Mouse (Mus musculus) frontal cortex, postnatal 14 days (tissue): ENCODE measurements at regions not wholly inside any gene's neighbourhood (a gene's known extent, or its start where the extent isn't known, plus 50 kb on each side); places are given as distances from the start of the nearest gene placed in this dataset.

Experiments used
- DNase-seq, 2 experiments: peaks; one replicate each; pipeline ENCODE4 v3.0.0; 2022; ENCODE audit warnings: low spot score in 2 of 2

DNA sequence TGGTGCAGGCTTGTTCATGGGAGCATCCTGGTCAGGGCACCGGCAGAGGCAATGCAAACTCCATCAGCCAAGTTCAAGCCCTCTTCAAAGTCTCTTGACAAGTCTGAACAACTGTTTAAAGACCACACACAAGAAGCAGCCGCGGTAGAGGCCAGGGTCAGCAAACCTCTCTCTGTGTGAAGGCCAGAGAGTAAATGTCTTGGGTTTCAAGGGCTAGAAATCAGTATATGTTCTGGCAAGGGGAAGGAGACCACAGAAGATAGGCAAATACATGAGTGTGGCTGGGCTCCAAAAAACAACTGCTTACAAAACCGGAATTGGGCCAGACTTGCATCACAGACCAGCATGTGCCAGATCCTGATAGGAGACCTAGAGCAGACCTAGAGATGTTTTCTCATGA lies 203.0 kb downstream of the Sptssa start:
- no peak for DNase-seq

DNA sequence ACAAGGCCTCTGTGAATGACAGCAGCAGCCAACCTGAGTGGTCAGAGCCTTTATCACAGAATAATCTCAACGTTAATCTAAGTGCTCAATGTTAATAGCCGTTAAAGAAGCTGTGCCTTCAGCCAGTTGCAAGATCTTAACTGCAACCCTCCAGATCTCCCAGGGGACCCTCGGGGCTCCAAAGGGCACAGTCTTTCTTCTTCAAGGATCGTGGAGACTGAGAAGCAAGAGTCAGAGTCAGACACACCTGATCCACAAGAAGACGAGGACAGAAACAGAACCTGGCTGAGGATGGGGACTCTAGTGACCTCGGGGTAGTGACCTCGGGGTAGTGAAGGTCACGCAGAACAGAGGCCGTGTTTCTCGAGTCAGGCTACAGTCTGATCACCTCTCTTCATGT lies 206.0 kb downstream of the Sptssa start:
- no peak for DNase-seq

DNA sequence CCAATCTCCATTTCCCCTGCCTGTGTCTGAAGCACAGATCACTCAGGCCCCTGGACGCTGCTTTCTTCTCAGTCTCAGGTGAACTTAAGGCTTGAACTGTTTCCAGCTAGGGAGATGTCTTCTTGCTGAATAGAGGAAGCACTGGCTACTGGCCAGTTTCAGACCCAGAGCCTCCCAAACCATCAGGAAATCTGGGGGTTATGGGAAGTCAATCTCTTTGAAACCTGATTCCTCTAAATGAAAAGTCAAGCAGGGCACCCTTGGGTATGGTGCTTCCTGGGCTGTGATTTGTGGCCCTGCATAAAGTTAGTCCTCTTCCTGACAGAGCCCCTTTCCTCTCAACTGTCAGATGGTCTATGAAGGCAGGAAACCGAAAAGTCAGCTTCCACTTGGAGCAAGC lies 208.2 kb downstream of the Sptssa start:
- no peak for DNase-seq

DNA sequence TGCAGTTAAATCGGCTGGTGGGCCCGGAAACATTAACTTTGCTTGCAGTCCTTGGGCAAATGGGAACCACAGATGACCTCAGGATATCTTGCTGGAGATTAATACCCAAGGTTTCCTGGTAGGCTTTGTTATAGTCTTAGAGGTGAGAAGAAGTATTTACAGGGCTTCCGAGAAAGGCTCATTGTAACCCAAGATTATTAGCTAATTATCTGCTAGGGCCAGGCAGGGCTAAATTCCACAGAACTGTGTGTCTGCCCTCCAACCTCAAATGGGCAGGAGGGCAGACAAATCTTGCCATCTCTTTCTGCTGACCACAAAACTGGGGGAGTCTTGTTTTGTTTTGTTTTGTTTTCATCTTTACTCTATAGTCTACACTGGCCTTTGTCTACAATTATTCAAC lies 209.0 kb downstream of the Sptssa start:
- DNase-seq = no peak

DNA sequence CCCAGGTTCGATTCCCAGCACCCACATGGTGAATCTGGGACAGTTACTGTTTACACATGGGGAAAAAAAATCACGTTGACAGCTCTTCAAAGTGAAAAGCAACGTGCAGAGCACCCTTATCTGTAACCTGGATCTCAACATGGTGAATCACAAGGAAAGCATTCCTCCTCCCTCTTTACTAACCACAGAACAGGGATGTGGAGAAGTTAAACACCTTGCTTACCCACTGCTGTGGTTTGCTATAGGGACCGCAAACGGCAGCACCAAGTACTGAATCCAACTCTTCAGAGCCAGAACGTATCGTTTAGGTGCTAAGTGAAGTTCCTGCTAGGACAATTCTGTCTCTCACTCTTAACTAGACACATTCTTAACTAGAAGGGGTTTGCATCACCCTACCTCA lies 210.0 kb downstream of the Sptssa start:
- DNase-seq = no peak

DNA sequence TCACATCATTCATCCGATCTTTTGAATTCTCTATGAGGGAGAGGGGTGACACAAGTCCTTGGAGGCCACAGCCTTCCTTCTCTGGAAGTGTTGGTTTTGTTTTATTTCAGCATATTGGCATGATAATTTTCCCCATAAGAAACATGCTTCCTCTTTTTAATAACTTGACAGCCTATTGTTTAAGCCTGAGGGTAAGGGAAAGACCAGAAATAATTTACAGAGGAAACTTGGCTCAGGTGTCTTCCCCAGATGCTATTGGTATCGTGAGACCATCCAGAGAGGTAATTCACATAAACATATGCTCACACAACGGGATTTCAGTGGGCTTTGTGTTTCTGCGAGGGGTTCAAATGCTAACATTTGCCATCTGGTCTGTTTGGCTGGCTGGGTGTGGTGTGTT lies 212.0 kb downstream of the Sptssa start:
- no peak for DNase-seq

DNA sequence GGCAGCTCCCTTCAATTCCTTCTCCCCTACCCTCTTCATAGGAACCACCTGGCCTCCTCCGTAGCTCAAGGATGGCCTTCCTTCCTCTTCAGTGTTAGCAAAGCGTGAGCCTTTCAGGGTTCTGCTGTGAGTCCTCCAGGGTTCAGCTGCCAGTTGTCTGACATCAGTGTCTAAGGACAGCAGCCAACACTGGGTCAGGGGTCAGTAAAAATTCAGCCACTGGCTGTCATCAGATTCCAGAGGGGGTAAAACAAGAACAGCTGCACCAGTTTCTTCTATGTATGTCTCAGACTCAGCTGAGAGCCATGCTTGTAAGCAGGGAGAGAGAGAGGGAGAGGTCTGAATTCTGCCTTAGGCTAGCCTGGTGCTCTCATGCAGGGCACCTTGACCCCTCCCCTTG lies 213.1 kb downstream of the Sptssa start:
- no peak for DNase-seq

DNA sequence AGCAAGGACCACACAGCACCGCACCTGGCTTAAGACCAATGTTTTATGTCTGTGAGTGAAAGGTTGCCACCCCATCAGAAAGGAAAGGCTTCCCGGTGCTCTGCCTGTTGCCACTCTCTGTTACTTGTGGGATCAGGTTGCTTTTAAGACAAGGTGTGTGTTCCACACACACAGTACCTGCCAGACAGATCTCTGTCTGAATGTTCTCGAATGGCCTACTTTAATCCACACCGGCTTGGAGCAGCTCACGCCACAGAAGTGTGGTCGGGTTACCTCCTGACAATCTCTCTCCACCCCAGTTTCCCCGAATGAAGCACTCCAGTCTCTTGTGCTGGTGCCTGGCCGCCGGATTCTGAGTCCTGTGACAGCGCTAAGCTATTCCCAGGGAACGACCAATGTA lies 214.0 kb downstream of the Sptssa start:
- no peak for DNase-seq

DNA sequence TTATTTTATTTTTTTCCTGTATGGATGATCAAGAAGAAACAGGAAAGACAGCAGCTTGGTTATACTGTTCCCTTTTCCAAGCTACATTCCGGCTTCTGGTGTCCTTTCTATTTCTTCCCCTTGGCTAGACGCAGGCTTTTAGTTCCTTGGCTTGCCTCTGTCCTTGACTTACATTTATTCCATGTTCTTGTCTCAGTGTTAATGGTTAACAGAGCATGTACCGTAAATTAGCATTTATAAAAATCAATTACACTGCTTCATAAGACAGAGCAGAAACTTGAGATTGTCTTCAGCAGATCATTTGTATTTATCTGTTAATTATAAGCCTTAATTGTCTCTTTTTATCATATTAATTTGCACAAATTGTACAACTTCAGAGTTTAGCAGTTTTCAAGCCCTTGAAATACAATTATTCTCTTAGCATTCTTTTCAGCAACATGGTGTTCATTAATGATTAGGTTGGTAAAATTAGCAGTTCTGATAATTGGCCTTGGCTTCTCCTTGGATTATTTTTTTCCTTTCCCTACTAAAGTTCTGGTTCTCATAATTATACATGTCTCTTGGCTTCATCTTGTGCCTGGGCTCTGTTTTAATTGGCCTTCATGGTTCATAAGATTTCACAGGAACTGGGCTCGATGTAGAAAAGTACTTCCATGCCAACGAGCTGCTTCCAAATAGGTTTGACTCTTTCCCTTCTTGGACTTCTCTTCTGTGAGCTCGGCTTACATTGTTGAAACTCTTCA lies 215.4 kb downstream of the Sptssa start:
- no peak for DNase-seq

DNA sequence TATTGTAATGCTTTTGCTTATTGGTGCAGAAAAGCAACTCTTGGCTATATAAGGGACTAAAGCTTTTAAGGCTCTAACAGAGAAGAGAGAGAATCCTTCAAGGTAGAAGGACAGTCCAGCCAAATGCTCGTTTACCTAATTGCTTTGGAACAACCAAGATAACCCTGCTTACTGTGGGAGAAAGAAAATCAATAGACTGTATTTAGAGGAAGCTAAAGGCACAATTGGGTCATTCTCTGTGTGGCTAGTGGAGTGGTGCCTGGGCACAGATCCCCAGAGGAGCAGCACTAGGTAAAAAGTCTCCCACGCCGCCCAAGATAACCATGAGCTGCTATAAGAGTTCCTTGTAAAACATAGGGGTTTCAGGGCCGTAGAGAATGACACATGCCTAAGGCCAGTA lies 217.6 kb downstream of the Sptssa start:
- DNase-seq = no peak

DNA sequence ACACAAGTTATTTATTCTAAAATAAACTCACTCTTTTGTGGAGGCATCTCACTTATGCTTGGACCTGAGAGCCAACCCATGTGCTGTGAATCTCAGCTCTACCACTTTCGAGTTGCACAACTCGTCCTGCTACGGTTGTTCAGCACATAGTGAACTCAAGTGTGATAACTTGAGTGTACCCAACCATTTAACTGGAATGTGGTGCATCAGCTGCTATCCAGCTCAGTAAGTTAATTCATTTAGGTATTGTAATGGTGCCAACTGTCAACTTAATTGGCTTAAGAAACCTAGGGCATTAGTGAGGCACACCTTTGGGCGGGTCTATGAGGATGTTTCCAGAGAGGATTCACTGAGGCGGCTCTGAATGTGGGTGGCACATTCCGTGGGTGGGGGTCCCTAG lies 221.6 kb upstream of the Egln3 start:
- no peak for DNase-seq

DNA sequence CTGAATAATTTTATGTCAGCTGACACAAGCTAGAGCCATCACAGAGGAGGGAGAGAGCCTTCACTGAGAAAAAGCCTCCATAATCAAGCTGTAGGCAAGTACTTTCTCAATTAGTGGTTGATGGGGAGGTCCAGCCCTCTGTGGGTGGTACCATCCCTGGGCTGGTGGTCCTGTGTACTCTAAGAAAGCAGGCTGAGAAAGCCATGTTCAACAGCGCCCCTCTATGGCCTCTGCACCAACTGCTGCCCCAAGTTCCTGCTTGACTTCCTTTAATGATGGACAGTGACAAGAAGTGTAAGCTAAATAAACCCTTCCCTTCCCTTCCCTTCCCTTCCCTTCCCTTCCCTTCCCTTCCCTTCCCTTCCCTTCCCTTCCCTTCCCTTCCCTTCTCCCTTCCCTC lies 211.2 kb upstream of the Egln3 start:
- DNase-seq = no peak

DNA sequence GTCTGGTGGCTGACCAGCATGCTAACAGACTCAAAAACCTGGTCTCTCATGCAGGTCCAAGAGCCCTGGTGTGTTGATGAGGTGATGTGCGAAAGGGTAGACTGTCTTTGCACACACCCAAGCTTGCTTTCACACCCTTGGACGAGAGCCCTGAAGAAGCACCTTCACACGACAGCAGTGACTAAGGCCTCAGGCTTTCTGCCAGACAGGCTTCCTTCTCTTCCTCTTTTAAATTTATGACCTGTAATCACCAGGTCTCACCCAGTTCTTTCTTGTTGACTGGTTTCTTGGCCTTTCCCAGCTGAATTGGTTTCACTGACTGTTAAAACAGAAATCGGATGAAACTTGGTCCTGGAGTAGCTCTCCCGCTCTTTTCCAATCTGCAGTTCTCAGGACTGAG lies 210.5 kb upstream of the Egln3 start:
- no peak for DNase-seq

DNA sequence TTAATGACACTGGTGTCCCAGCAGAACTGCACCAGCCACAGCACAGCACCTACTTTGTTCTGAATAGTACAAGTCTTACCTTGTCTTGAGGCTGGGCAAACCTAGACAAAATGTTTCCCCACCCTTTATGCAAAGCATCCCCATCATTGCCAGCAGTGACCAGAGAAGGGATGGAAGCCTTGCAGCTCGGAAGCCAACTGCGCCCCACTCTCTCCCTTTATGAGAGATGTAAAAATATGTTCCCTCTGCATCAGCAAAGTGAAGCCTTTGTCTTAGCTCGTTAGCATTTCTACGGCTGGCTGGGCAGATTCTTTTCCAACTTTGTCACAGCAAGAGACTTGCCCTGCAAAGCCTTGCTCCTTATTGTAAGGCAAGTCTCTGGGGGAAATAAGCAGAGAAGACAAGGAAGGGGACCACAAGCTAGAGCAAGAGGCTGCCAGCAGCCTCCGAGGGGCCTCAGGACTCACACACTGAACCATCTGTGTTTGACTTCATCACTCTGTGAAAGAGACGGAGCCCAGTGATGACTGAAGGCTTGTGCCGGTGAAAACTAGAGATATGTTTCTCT lies 206.5 kb upstream of the Egln3 start:
- no peak for DNase-seq

DNA sequence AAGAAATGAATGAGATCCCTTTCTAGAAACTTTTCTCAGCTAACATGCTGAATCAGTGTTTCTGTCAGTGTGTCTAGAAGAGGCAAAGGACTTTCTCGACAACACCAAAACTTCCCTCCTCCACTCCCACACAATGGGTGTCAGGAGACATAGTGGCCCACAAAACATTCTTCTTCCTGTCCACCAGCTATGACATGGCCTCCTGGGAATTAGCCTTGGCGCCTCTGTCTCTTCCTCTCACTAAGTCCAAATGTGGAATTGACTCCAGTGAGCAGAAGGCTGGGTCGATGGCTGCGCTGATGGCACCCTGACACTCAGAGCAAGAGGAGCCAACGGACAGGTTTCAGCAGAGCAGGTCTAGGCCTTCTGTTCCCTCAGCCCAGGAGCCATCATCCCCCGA lies 205.2 kb upstream of the Egln3 start:
- DNase-seq = no peak

DNA sequence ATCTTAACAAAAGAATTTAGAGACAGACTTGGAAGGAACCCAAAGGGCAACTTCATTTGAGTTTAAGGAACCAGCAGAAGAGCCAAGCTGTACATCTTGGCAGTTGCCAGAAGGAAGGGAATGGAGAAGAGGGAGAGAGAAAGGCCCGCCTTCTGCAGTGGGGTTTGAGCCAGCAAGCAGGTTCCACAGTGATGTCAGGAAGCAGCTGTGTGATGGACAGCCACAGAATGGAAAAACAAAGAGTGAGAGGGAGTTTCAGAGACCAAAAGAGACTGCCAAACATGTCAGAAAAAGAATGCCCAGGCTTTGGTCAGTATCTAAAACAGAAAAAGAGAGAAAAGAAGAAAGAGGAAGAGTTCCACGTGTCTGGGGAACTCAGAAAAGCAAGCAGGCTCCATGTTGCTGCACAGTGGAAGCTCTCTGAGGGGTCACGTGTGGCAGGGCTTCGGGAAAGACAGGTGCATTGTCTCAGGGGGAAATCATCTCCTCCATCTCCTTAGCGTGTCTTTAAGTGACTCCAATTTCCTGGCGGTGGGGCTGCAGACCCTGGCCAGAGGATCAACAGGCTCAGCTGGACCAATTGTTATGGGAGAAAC lies 203.7 kb upstream of the Egln3 start:
- no peak for DNase-seq

DNA sequence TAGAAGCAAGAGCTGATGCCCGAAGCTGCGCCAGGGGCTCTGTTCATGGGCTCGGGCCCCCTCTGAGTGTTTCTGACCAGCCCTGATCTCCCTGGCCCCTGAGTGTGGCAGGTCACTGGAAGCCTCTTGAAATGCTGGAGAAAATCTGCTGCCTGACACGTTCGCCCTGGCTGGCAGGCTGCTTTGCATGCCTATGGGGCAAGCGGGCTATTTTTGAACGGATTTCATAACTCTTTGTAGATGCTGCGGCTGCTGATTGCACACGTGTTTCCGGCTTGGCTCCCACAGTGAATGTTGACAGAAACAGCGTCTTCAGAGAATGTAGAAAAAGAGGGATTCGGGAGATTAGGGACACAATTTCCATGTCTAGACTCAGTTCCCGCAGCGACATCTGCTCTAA lies 201.4 kb upstream of the Egln3 start:
- DNase-seq = peak; percentile 26 to 30

DNA sequence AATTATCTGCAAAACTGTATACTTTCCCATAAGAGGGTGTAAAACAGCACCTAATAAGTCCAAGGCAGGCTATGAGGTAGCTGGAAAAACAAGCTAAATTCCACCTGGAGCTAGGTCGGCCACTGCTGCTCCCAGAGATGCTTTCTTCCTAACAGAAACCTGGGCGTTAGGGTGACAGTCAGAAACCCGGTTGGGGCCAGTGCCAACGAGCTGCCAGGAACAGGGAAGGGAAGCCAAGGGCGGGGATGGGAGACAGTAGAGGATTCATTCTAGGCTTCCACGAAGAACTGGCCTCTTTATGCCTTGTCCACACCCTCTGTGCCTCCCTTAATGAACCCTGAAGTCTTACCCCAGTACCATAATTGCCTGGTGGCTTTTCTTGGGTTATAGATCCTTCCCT lies 198.9 kb upstream of the Egln3 start:
- no peak for DNase-seq

DNA sequence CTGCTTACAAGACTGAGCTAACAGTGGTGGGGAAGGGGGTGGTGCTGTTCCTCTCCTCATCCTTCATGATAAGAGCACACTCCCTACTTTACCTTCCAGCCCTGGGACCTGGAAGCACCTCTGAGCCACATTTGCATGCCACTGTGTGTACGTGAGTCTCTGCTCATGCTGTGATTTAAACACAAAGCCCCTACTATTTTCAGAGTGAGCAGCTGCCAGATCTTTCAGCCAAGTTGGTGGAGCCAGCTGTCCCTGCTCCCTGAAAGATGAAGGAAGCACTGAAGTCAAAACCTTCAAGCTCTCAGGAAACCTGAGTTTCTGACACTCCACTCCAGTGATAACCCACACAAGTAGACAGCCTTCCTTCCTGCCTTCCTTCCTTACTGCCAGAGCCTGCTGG lies 198.0 kb upstream of the Egln3 start:
- no peak for DNase-seq

DNA sequence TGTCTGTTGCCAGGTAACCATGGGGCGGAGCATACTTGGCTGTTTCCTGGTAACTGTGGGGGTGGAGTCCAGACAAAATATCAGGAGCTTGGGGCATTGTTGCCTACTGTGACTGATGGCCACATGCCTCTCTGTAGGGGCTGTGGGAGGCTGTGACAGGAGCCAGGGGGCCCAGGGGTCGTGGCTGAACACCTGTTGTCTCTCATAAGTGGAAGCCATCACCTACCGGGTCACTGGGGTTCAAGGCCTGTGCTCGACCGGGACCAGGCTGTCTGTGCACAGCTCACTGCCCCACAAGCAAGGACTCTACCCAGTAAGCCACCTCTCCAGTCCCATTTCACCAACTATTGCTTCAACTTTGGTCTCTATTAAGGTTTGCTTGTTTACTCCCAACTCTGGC lies 196.4 kb upstream of the Egln3 start:
- DNase-seq = no peak

DNA sequence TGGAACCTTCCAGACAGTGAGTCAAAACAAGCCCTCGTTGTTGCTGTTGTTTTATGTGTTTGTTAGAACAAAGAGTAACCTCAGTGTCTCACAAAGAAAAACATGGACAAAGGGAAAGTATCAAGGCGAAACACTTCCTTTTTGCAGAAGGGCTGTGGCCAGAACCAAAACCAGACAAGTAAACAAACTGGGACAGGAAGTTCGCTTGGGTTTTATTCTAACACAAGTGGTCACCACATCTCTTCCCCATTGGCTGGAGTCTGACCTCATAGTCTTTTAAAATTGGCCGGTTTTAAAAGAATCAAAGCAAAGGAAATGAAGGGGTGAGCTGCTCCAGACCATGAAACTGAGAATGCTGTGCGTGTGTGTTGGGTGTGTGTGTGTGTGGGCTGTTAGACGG lies 194.4 kb upstream of the Egln3 start:
- no peak for DNase-seq

DNA sequence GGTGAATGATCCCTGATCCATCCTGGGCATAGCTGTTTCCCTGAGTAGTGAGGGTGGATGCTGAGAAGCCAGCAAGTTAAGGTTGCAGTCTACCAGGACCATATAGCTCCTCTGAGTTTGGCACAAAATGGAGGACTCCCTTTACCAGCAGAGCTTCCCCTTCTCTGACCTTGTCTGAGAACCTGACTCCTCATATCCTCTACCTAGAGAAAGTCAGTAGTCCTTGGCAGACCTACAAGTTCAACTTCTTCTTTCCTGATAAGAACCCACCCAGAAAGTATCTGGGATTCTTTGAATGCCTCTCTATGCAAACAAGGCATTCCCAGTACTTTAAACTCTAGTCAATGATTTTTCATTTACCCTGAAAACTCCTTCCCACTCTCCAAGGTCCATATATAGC lies 193.3 kb upstream of the Egln3 start:
- no peak for DNase-seq

DNA sequence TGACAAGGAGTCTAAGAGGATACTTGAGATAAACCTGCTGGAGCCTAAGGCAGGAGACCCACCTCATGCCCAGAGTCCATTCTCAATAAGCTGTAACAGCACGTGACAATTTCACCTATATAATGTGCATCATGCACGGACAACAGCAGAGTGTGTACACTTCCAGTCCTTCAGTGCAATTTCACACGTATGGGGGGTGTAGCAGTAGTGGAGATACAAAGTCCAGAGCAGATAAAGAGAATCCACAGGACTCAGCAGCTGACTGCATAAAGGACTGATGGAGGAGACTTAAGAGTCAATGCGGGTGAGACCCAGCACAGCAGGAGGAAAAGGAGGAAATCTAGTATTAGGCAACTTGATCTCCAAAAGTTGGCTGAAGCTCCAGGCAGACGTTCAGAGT lies 192.7 kb upstream of the Egln3 start:
- DNase-seq = no peak

DNA sequence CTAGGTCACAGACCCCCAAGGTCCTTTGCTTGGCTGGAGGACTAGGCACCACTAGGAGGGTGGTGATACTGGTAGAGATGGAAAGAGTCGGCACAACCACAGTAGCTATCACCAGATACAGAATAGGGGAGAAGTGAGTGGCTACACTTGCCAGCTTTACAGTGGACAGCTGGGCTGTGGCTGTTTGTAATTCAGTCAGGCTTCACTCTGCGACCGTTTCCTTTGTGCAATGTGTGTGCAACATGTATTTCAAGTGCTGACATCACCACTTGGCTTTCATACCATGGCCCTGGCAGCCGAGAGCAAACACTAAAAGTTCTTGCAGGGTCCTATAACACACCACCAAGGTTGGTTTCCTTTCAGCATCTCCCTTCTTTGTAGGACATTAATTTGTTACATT lies 181.7 kb upstream of the Egln3 start:
- DNase-seq = no peak
